Mouse (Mus musculus) spleen, embryonic (tissue): ENCODE data around the gene Vmn2r69.

Source experiments
- CTCF ChIA-PET: fragments of 350-600 bp; sonication (Branson Sonifier 250); formaldehyde crosslinking; loops from one replicate; lab custom pipeline; 2022; lab: Charles Lee

Gene Vmn2r69

DNA sequence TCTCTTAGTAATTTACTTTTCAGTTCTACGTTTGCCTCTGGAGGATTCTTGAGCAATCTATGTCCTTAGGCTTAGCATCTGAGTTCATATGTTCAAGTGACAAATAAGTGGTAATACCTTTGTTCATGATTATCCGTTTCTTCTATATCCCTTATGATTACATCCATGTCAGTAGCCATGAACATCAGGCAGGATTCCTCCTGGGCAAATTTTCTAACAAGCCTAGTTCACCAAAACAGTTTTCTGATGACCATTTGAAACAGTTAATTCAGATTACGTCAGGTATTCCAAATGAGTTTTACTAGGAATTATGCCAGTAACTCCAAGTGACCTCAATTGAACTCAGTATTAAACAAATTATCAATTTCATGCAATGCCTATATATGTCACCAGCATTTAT lies at the start of gene Vmn2r69:
TSS of gene Vmn2r69 (minus strand) at position 101 of the 400 bp plus-strand sequence.
- CTCF ChIA-PET = no interaction called here
